In genomic region chr3:65925058-65925740, GRCm38 (mm10) we compare ENCODE assay signal across 18 mouse cellular contexts. TPM values are rescaled to one million over a fixed set of nuclear protein-coding genes. Genes with fewer than 3 reads are reported as not detected.
DNase-seq lines count a peak whose midpoint lies in the region; ATAC-seq lines count a peak whose summit lies in the region.
"Had no signal": no experiment of that assay in that cellular context is flagged by ENCODE, and none has a peak within 500 bp of the region (broad histone marks: within the 10 kb centered on the region; RNA-seq: fewer than 3 reads in every experiment).

No protein-coding gene starts in this region.

- H3K4me1 ChIP-seq in embryonic facial prominence, embryonic 10.5 days = peaks cover 28% of the 10 kb centered on the region

- no peak overlapping the region for H3K4me3 ChIP-seq in embryonic facial prominence, embryonic 10.5 days
- H3K4me3 ChIP-seq: gastrocnemius, adult 2 months; heart, adult 2 months; kidney, embryonic 15.5 days; neural tube, embryonic 13.5 days had no signal

- peak; percentile 30 for ATAC-seq in megakaryocyte progenitor cell, adult 5-6 weeks (replicated peaks; ENCODE audit: poor library complexity)
- ATAC-seq: forebrain, postnatal 0 days had no signal

- H3K27me3 ChIP-seq in embryonic facial prominence, embryonic 10.5 days (replicated peaks; ENCODE audit: low read depth, poor library complexity, severe bottlenecking) = 0 out of 2 replicates have a peak, but pooled peaks cover 5% of the 10 kb centered on the region
- H3K27me3 ChIP-seq: kidney, embryonic 15.5 days; neural tube, embryonic 13.5 days had no signal

- 84% methylated on average over 5 of the region's 5 CpGs for WGBS in embryonic facial prominence, embryonic 10.5 days

- peak; percentile 50 to 82 for DNase-seq in adrenal gland, adult (ENCODE audit: inconsistent age in 2 of 2, low spot score in 1 of 2)
- DNase-seq in adrenal gland, postnatal 4 days (ENCODE audit: low spot score in 2 of 2) = no peak
- peak; percentile 64 for DNase-seq in kidney, adult 9 months
- DNase-seq in kidney, adult 11 months = no peak
- peak; percentile 58 for DNase-seq in c-Kit-positive CD71-positive TER-119-negative erythroid progenitor cells, embryonic 14.5 days (ENCODE audit: low read depth)
- DNase-seq in embryonic facial prominence, embryonic 10.5 days (ENCODE audit: low spot score) = no peak
- DNase-seq in lung, adult 18-20 months = no peak
- DNase-seq: cerebellum, adult 11-12 months; cerebellum, postnatal 36 days; forebrain, postnatal 0 days; gastrocnemius, adult 2 months; heart, adult 2 months; lung, embryonic 14.5 days; thymus, adult 18-20 months had no signal

- no peaks in the 10 kb centered on the region for H3K36me3 ChIP-seq in embryonic facial prominence, embryonic 10.5 days (replicated peaks)
- H3K36me3 ChIP-seq: kidney, embryonic 15.5 days; neural tube, embryonic 13.5 days had no signal

- H3K9me3 ChIP-seq in embryonic facial prominence, embryonic 10.5 days = no peaks in the 10 kb centered on the region
- H3K9me3 ChIP-seq: kidney, embryonic 15.5 days; neural tube, embryonic 13.5 days had no signal

- H3K27ac ChIP-seq in embryonic facial prominence, embryonic 10.5 days (replicated peaks) = no peak overlapping the region
- H3K27ac ChIP-seq: gastrocnemius, adult 2 months; heart, adult 2 months; hindbrain, embryonic 14.5 days; kidney, embryonic 15.5 days; neural tube, embryonic 13.5 days had no signal

RNA-seq across cellular contexts. Expression of gene Ccnl1, which starts 32.9 kb away (rescaled TPM):
- 100 to 1,000 TPM; 109 to 117 TPM for total RNA-seq in adrenal gland, postnatal 4 days (2021)
- total RNA-seq in megakaryocyte progenitor cell, adult 5-6 weeks (2015) = 225 and 270 TPM in 2 replicates
- 231 and 265 TPM in 2 replicates for total RNA-seq in megakaryocyte progenitor cell, adult 5-6 weeks (2017)
- polyA plus RNA-seq in embryonic facial prominence, embryonic 10.5 days (2016; fragmentation: Nextera tagmentation; extraction: Ambion mirVana) = 102 and 104 TPM in 2 replicates

Comparison
In these comparisons a context has a peak if more than half of its experiments do, and no peak if none do; other contexts are left out.
1. DNase-seq: peak in adrenal gland, adult (2 of 2), kidney, adult 9 months (single experiment) and c-Kit-positive CD71-positive TER-119-negative erythroid progenitor cells, embryonic 14.5 days (single experiment); none in adrenal gland, postnatal 4 days (0 of 2), kidney, adult 11 months (single experiment), embryonic facial prominence, embryonic 10.5 days (single experiment) and lung, adult 18-20 months (0 of 2).